Comparison of ENCODE assay signal across 22 mouse cellular contexts in the genomic region with DNA sequence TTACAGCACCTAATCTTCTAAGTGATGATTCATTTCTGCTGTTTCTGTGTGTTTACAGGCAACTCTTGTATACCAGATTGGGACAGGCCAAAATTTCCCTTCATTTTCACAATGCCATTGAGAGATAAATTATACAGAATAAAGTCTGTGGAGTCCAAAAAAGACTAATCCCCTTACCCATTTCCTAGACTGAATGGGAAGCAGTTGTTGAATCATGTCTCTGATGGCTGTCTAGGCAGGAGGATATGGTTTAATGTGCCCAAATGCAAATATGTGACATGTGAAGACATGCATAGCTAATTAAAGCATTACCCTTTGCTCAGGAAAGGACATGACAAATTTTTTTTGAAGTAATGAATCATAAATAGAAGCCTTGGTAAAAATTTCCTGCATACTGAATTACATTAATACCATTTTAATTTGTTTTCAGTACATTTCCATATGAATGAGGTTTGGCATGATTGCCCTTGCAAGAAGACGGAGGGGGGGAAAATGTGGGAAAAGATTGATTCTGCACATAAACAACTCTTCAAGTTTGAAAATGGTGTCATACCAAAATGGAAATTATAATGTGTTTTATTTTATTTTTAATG.
DNase-seq lines count a peak whose midpoint lies in the region; ATAC-seq and TF ChIP-seq lines count a peak whose summit lies in the region.
"Had no signal": no experiment of that assay in that cellular context is flagged by ENCODE, and none has a peak within 500 bp of the region (broad histone marks: within the 10 kb centered on the region; RNA-seq: fewer than 3 reads in every experiment).

No protein-coding gene starts in this region.

- H3K9me3 ChIP-seq in embryonic facial prominence, embryonic 14.5 days (ENCODE audit: control insufficient read depth, low read length), result no peaks in the 10 kb centered on the region
- H3K9me3 ChIP-seq in embryonic facial prominence, embryonic 10.5 days, result no peaks in the 10 kb centered on the region
- H3K9me3 ChIP-seq in hindbrain, embryonic 11.5 days (ENCODE audit: control insufficient read depth, low read length), result no peaks in the 10 kb centered on the region
- H3K9me3 ChIP-seq in hindbrain, embryonic 10.5 days, result no peaks in the 10 kb centered on the region
- no peaks in the 10 kb centered on the region for H3K9me3 ChIP-seq in midbrain, embryonic 12.5 days
- no peaks in the 10 kb centered on the region for H3K9me3 ChIP-seq in midbrain, embryonic 10.5 days (replicated peaks)
- H3K9me3 ChIP-seq in forebrain, postnatal 0 days (ENCODE audit: low read length), result no peaks in the 10 kb centered on the region
- H3K9me3 ChIP-seq: embryonic facial prominence, embryonic 13.5 days; heart, embryonic 15.5 days had no signal

- no peaks in the 10 kb centered on the region for H3K36me3 ChIP-seq in embryonic facial prominence, embryonic 14.5 days (ENCODE audit: control insufficient read depth, insufficient read depth, low read length)
- H3K36me3 ChIP-seq in embryonic facial prominence, embryonic 10.5 days (replicated peaks), result no peaks in the 10 kb centered on the region
- H3K36me3 ChIP-seq in hindbrain, embryonic 11.5 days (ENCODE audit: control insufficient read depth, insufficient read depth, low read length), result no peaks in the 10 kb centered on the region
- H3K36me3 ChIP-seq in hindbrain, embryonic 10.5 days, result no peaks in the 10 kb centered on the region
- no peaks in the 10 kb centered on the region for H3K36me3 ChIP-seq in midbrain, embryonic 12.5 days
- no peaks in the 10 kb centered on the region for H3K36me3 ChIP-seq in midbrain, embryonic 10.5 days
- no peaks in the 10 kb centered on the region for H3K36me3 ChIP-seq in forebrain, postnatal 0 days (ENCODE audit: insufficient read depth)
- H3K36me3 ChIP-seq: embryonic facial prominence, embryonic 13.5 days; G1E; heart, embryonic 15.5 days had no signal

- no peaks in the 10 kb centered on the region for H3K4me1 ChIP-seq in embryonic facial prominence, embryonic 14.5 days (ENCODE audit: control insufficient read depth, insufficient read depth, low read length)
- H3K4me1 ChIP-seq in embryonic facial prominence, embryonic 10.5 days, result no peaks in the 10 kb centered on the region
- H3K4me1 ChIP-seq in hindbrain, embryonic 11.5 days (replicated peaks; ENCODE audit: control insufficient read depth, insufficient read depth, low read length), result no peaks in the 10 kb centered on the region
- no peaks in the 10 kb centered on the region for H3K4me1 ChIP-seq in hindbrain, embryonic 10.5 days (replicated peaks)
- no peaks in the 10 kb centered on the region for H3K4me1 ChIP-seq in midbrain, embryonic 12.5 days
- H3K4me1 ChIP-seq in midbrain, embryonic 10.5 days, result peaks cover 5% of the 10 kb centered on the region; the same call in 1 of the 2 replicates
- H3K4me1 ChIP-seq in forebrain, postnatal 0 days (ENCODE audit: insufficient read depth), result no peaks in the 10 kb centered on the region
- H3K4me1 ChIP-seq: embryonic facial prominence, embryonic 13.5 days had no signal

- no peaks in the 10 kb centered on the region for H3K27me3 ChIP-seq in embryonic facial prominence, embryonic 14.5 days (replicated peaks; ENCODE audit: control insufficient read depth, insufficient read depth, low read length)
- H3K27me3 ChIP-seq in embryonic facial prominence, embryonic 10.5 days (replicated peaks; ENCODE audit: low read depth, poor library complexity, severe bottlenecking), result no peaks in the 10 kb centered on the region
- H3K27me3 ChIP-seq in hindbrain, embryonic 11.5 days (ENCODE audit: control insufficient read depth, insufficient read depth, low read length), result no peaks in the 10 kb centered on the region
- no peaks in the 10 kb centered on the region for H3K27me3 ChIP-seq in hindbrain, embryonic 10.5 days (ENCODE audit: insufficient read depth, poor library complexity, severe bottlenecking)
- no peaks in the 10 kb centered on the region for H3K27me3 ChIP-seq in midbrain, embryonic 12.5 days
- H3K27me3 ChIP-seq in midbrain, embryonic 10.5 days (ENCODE audit: low read depth, poor library complexity, severe bottlenecking), result no peaks in the 10 kb centered on the region
- H3K27me3 ChIP-seq in forebrain, postnatal 0 days (ENCODE audit: insufficient read depth, low read length), result no peaks in the 10 kb centered on the region
- H3K27me3 ChIP-seq: embryonic facial prominence, embryonic 13.5 days; heart, embryonic 15.5 days had no signal

- WGBS in embryonic facial prominence, embryonic 14.5 days, result 73% methylated on average over 1 of the region's 1 CpGs
- WGBS in embryonic facial prominence, embryonic 10.5 days, result 87% methylated on average over 1 of the region's 1 CpGs
- 53% methylated on average over 1 of the region's 1 CpGs for WGBS in hindbrain, embryonic 11.5 days
- WGBS in hindbrain, embryonic 10.5 days, result 47% methylated on average over 1 of the region's 1 CpGs
- WGBS in midbrain, embryonic 12.5 days, result 34% methylated on average over 1 of the region's 1 CpGs
- WGBS in midbrain, embryonic 10.5 days, result 73% methylated on average over 1 of the region's 1 CpGs
- WGBS in forebrain, postnatal 0 days, result 24% methylated on average over 1 of the region's 1 CpGs

- TF ChIP-seq CTCF in forebrain, postnatal 0 days (IDR thresholded peaks at IDR 0.05; ENCODE audit: low read depth), result no peak

- peak; percentile 12 for DNase-seq in embryonic facial prominence, embryonic 14.5 days (ENCODE audit: low spot score)
- DNase-seq in embryonic facial prominence, embryonic 10.5 days (ENCODE audit: low spot score), result no peak
- no peak for DNase-seq in hindbrain, embryonic 11.5 days (ENCODE audit: low spot score)
- no peak for DNase-seq in hindbrain, embryonic 10.5 days (ENCODE audit: low spot score)
- no peak for DNase-seq in midbrain, embryonic 10.5 days (ENCODE audit: low spot score)
- DNase-seq in forebrain, postnatal 0 days, result peak; percentile 3
- DNase-seq: adrenal gland, adult 8-10 months; adrenal gland, postnatal 36 days; B cell, adult 2 months; cerebellum, adult 11 months; cerebellum, adult 8-10 months; cerebellum, postnatal 25 days; gastrocnemius, postnatal 14 days; heart, adult 2 months; heart, postnatal 14 days had no signal

- H3K27ac ChIP-seq in embryonic facial prominence, embryonic 14.5 days (replicated peaks; ENCODE audit: low read depth, low read length), result no peak overlapping the region
- H3K27ac ChIP-seq in embryonic facial prominence, embryonic 10.5 days (replicated peaks), result no peak overlapping the region
- no peak overlapping the region for H3K27ac ChIP-seq in hindbrain, embryonic 11.5 days (ENCODE audit: low read depth, low read length)
- H3K27ac ChIP-seq in hindbrain, embryonic 10.5 days, result no peak overlapping the region
- no peak overlapping the region for H3K27ac ChIP-seq in midbrain, embryonic 12.5 days (replicated peaks)
- H3K27ac ChIP-seq in midbrain, embryonic 10.5 days (replicated peaks), result no peak overlapping the region
- H3K27ac ChIP-seq in forebrain, postnatal 0 days (ENCODE audit: low read depth, low read length), result no peak overlapping the region
- H3K27ac ChIP-seq: embryonic facial prominence, embryonic 13.5 days; heart, adult 2 months; heart, embryonic 15.5 days had no signal

- no peak for ATAC-seq in embryonic facial prominence, embryonic 14.5 days (ENCODE audit: low read depth)
- ATAC-seq in hindbrain, embryonic 11.5 days (ENCODE audit: low FRiP score), result peak; percentile 60; the same call in 1 of the 2 replicates
- peak; percentile 77; the same call in 1 of the 2 replicates for ATAC-seq in midbrain, embryonic 12.5 days (ENCODE audit: low FRiP score, low read depth)
- peak; percentile 14; the same call in 1 of the 2 replicates for ATAC-seq in forebrain, postnatal 0 days
- ATAC-seq: CD4-positive, CD25-positive, alpha-beta regulatory T cell, adult 4 months; intestine, embryonic 16.5 days had no signal

- no peak overlapping the region for H3K9ac ChIP-seq in embryonic facial prominence, embryonic 14.5 days (ENCODE audit: low read depth, low read length)
- no peak overlapping the region for H3K9ac ChIP-seq in hindbrain, embryonic 11.5 days (ENCODE audit: low read depth, low read length)
- H3K9ac ChIP-seq in midbrain, embryonic 12.5 days (replicated peaks), result no peak overlapping the region
- H3K9ac ChIP-seq in forebrain, postnatal 0 days, result no peak overlapping the region
- H3K9ac ChIP-seq: embryonic facial prominence, embryonic 13.5 days; heart, embryonic 15.5 days had no signal

- no peak overlapping the region for H3K4me2 ChIP-seq in embryonic facial prominence, embryonic 14.5 days (ENCODE audit: low read depth, low read length)
- no peak overlapping the region for H3K4me2 ChIP-seq in hindbrain, embryonic 11.5 days (replicated peaks; ENCODE audit: low read depth, low read length)
- H3K4me2 ChIP-seq in midbrain, embryonic 12.5 days (replicated peaks), result no peak overlapping the region
- H3K4me2 ChIP-seq in forebrain, postnatal 0 days (ENCODE audit: low read depth), result no peak overlapping the region
- H3K4me2 ChIP-seq: embryonic facial prominence, embryonic 13.5 days; heart, embryonic 11.5 days; heart, embryonic 15.5 days had no signal

- no peak overlapping the region for H3K4me3 ChIP-seq in embryonic facial prominence, embryonic 14.5 days (ENCODE audit: low read depth, low read length)
- no peak overlapping the region for H3K4me3 ChIP-seq in embryonic facial prominence, embryonic 10.5 days
- no peak overlapping the region for H3K4me3 ChIP-seq in hindbrain, embryonic 11.5 days (ENCODE audit: low read depth, low read length)
- no peak overlapping the region for H3K4me3 ChIP-seq in hindbrain, embryonic 10.5 days
- no peak overlapping the region for H3K4me3 ChIP-seq in midbrain, embryonic 12.5 days
- H3K4me3 ChIP-seq in midbrain, embryonic 10.5 days, result no peak overlapping the region
- no peak overlapping the region for H3K4me3 ChIP-seq in forebrain, postnatal 0 days (ENCODE audit: low read depth, low read length)
- H3K4me3 ChIP-seq: embryonic facial prominence, embryonic 13.5 days; heart, adult 2 months; heart, embryonic 15.5 days had no signal

Comparison
In these comparisons a context has a peak if more than half of its experiments do, and no peak if none do; other contexts are left out.
1. DNase-seq: peak in embryonic facial prominence, embryonic 14.5 days (single experiment) and forebrain, postnatal 0 days (single experiment); none in embryonic facial prominence, embryonic 10.5 days (single experiment), hindbrain, embryonic 11.5 days (single experiment), hindbrain, embryonic 10.5 days (single experiment) and midbrain, embryonic 10.5 days (single experiment).